Mouse (Mus musculus) adrenal gland, adult 18-20 months (tissue): ENCODE measurements around the gene Dhx15. TPM values are rescaled to one million over a fixed set of nuclear protein-coding genes. Genes with fewer than 3 reads are reported as not detected.
"Not testable (repeated sequence)": the region's sequence is repeated elsewhere in the genome, so short reads cannot be mapped to it uniquely, and the experiment has no call there.

Source experiments
- DNase-seq, 2 experiments: peaks; one replicate each; pipeline ENCODE4 v3.0.0; 2021 to 2022; ENCODE audit warnings: low spot score in 2 of 2
- long read RNA-seq, 2 experiments: library from polyadenylated mRNA; stranded (forward); transcript quantifications; one replicate each; pipeline ENCODE4 v2.0.0; 2021
- total RNA-seq, 2 experiments: library from RNA; stranded (reverse); gene quantifications; 1 replicate in 1 of 2; 2 replicates in 1 of 2; pipeline ENCODE4 v1.2.3; 2021

Dhx15 gene
- 100 to 1,000 TPM; 111 to 123 TPM for total RNA-seq
- long read RNA-seq, experiment 1, transcript Dhx15-201 (14 exons, 3,010 nt): major isoform, 51 of 62 reads
- long read RNA-seq, experiment 1, partial matches to known transcripts: 7 of 62 reads
- long read RNA-seq, experiment 1, other reads (novel, unspliced or antisense): 1 of 62 reads
- long read RNA-seq, experiment 2, transcript Dhx15-201 (14 exons, 3,010 nt): major isoform, 160 of 189 reads
- long read RNA-seq, experiment 2, partial matches to known transcripts: 22 of 189 reads
- long read RNA-seq, experiment 2, other reads (novel, unspliced or antisense): 5 of 189 reads

- DNase-seq: peak; percentile 84 to 85
Observed at GRCm38 (mm10) chr5:52190371-52191179, at the start of gene Dhx15. Gene Dhx15, minus strand, starts transcription at chr5:52190514.

- DNase-seq: no peak
Observed at GRCm38 (mm10) chr5:52238877-52239276, 48.6 kb upstream of the Dhx15 start.

- no peak for DNase-seq
Observed at GRCm38 (mm10) chr5:52237956-52238735, 47.8 kb upstream of the Dhx15 start.

GRCm38 (mm10) chr5:52236585-52236984 is 46.3 kb upstream of the Dhx15 start:
- DNase-seq: not testable (repeated sequence)

GRCm38 (mm10) chr5:52234570-52234969 is 44.3 kb upstream of the Dhx15 start:
- DNase-seq: no peak

- no peak for DNase-seq
Observed at GRCm38 (mm10) chr5:52233891-52234290, 43.6 kb upstream of the Dhx15 start.

- DNase-seq: no peak
Observed at GRCm38 (mm10) chr5:52232611-52233010, 42.3 kb upstream of the Dhx15 start.

- DNase-seq: no peak
Observed at GRCm38 (mm10) chr5:52232199-52232598, 41.9 kb upstream of the Dhx15 start.

- no peak for DNase-seq
Observed at GRCm38 (mm10) chr5:52230466-52230865, 40.2 kb upstream of the Dhx15 start.

GRCm38 (mm10) chr5:52226677-52227076 is 36.4 kb upstream of the Dhx15 start:
- no peak for DNase-seq

GRCm38 (mm10) chr5:52221596-52221995 is 31.3 kb upstream of the Dhx15 start:
- DNase-seq: no peak

- DNase-seq: peak in 1 of 2 experiments; percentile 26
Observed at GRCm38 (mm10) chr5:52220013-52220804, 29.9 kb upstream of the Dhx15 start.

GRCm38 (mm10) chr5:52218238-52218637 is 27.9 kb upstream of the Dhx15 start:
- DNase-seq: no peak

GRCm38 (mm10) chr5:52213143-52213900 is 23.0 kb upstream of the Dhx15 start:
- DNase-seq: no peak

- no peak for DNase-seq
Observed at GRCm38 (mm10) chr5:52191180-52191468, 810 bp upstream of the Dhx15 start.

- peak; percentile 64 to 65 for DNase-seq
Observed at GRCm38 (mm10) chr5:52189664-52190365, 499 bp downstream of the Dhx15 start.

GRCm38 (mm10) chr5:52188206-52188605 is 2.1 kb downstream of the Dhx15 start:
- no peak for DNase-seq

- no peak for DNase-seq
Observed at GRCm38 (mm10) chr5:52177326-52177725, 13.0 kb downstream of the Dhx15 start.

- no peak for DNase-seq
Observed at GRCm38 (mm10) chr5:52168468-52168867, 21.8 kb downstream of the Dhx15 start.

GRCm38 (mm10) chr5:52149138-52149537 is 41.2 kb downstream of the Dhx15 start:
- no peak for DNase-seq
